Mouse (Mus musculus) kidney, postnatal 25 days (tissue): ENCODE measurements around the gene Scn3b.

Source experiments
- DNase-seq, 2 experiments: peaks; one replicate each; pipeline ENCODE4 v3.0.0; 2021; ENCODE audit warnings: mixed read lengths in 2 of 2

Gene Scn3b

DNA sequence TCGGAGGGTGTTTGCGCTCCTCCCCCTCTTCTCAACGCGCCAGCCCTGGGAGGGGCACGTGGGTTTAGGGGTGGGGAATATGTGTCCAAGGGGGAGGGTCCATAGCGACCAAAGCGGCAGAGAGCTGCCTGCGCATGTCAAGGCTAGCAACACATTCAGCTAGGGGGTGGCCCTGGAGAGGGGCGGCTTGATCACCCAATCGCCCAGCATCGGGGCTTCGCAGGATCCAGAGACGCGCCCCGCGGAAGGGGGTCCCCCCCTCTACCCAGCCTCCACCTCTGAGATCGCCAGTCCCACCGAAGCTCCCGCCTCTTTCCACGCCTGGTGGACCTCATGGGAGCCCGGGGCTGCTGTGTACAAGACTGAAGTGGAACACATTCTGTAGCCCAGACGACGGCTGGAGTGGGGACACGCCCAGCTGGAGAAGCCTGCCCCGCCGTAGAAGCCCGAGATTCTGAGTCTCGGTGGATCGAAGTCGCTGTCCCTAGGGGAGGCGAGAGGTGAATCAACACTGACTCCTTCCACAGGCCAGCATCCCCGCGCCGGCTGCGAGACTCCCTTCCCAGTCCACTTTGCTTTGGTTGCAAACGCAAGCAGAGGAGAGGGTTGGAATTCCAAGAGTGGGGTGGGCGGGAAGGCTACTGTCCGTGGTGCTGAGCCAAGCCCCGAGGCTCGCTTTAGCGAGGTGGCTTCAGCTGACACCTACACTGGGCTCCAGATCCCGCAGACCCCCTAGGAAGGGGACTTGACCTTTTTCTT is at the start of gene Scn3b:
Scn3b (plus strand) TSS at position 115 of the 759 bp plus-strand sequence.
- DNase-seq = peak; percentile 23 to 44

DNA sequence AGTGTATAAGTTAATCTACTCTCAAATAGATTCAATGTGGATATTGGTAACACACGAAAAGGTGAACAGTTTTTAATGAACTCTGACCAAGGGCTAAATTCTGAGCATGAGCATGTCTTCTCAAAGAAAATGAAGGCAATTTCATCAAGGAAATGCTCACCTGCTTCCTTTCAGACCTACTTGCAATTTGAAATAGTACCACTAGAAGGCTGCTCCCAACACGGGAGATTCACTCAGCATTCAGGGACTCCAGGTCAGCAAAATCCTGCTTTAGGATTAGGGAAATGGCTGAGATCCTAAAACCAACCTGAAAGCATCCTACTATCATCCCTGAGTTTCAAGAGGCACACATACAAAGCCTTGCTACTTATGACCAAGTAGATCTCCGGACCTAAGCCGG is 44.7 kb upstream of the Scn3b start:
- DNase-seq = no peak

DNA sequence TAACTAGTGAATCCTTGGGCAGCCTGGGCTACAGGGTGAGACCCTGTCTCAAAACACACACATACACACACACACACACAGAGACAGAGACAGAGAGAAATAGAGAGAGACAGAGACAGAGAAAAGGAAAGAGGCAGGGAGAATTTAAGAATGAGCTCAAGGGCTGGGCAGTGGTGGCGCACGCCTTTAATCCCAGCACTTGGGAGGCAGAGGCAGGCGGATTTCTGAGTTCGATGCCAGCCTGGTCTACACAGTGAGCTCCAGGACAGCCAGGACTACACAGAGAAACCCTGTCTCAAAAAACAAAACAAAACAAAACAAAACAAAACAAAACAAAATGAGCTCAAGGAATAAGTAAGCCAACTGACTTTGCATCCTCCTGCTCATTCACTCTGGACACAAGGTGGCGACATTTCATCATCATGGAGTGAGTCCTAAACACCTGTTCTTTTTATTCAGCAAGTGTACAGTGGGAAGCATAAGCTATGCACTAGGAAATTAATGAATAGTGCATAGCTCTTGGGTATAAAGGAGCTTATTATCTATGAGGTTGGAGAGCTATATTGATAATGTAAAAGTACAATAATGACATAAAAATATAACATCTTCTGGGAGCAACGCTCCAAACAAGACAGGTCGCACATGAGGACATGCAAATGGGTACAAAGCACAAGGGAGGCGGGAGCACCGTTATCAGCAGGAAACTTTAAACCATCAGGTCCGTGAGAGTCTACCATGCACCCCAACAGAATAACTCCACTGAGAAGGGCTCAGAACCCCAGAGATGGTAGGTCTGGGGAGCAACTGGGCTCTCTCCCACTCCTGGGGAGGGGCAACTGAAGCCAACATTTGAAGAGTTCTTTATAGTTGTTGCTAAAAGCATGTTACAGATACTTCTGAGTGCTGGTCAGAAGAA is 40.9 kb upstream of the Scn3b start:
- DNase-seq = peak in 1 of 2 experiments; percentile 69

DNA sequence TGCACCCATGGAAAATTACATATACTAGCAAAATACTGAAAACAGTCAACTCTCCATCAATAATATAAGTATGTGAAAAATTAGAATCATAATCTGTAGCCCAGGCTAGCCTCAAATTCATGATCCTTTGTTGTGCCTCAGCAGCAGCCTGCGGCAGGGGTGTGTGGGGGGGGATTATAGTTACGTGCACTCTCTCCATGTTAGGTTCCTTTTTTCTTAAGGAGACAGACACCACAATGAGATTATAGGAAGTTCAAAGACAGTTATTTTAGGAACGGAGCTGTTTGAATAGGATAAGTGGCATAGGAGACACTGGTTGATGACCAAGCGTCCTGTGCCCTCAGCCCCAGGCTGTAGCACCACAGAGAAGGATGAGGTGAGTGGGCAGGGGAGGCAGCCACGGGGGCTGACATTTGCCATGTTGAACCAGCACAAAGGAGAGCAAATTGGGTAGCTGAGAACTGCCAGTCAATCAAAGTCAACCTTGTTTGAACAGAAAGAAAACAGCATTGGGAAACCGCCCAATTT is 40.1 kb upstream of the Scn3b start:
- DNase-seq = no peak

DNA sequence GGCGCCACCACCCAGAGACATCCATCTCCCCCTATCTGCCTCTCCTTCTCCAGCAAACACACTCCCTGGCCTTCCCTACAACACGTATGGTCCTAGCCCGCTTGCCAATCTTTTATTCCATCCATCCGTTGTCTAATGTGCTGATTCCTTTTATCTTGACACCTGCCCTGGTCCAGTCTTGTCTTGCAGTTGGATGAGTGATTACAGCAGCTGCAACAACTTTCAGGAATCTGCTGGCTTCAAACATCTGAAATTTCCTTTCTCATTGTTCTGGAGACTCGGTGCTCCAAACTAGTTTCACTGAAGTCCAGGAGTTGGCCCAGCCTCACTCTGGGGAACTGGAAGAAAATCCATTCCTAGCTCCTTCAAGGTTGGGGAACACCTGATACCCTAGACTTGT is 39.5 kb upstream of the Scn3b start:
- DNase-seq = no peak

DNA sequence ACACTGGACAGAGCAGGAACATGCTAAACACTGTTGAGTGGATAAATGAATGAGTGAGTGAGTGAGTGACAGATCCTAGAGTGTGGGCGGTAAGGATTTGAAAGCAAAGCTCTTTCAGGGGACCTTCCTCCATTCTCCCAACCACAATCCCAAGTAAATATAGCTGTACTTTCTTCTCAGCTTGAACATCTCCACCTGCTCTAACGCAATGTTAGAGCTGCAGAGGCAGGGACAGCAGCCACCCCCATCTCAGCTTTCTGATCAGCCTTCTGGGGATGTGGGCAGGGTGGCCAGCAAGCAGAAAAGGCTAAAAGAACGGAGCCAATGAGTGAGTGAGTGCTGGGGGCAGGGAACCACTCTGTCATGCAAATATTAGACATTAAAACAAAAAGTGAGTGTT is 38.0 kb upstream of the Scn3b start:
- no peak for DNase-seq

DNA sequence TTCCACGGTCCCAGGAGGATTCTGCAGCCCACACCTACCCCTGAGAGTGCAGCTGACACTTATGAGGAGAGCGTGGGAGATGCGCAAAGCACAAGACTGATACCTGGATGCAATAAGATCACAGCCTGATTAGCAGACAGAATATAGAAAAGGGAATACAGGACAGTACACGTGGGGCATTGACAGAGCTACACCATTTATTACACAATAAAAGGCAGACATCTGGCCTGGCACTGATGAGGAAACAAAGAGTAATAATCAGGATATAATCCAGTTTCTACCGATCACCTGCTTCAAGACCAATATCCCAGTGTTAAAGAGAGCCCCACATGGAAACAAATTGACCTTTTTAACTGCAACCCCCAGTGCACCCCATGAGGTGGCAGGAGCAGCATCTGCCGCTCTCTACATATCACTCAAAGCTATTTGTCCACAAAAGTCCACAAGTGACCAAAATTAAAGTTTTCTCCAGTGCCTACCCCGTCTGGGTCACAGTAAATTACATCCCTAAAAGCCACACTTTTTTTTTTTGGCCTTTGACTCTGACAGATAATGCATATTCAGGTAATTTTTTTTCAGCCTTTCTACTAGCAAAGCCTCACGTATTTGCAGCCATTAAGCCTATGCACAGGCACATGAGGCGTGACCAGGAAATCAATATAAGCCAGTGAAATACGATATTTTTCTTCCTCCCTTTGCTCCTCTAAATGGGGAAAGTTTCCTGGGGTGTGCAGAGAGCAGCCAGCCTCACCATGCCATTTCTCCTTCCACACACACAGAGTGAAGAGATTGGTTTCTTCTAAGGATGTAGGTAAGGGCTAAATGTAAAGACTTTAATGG is 34.6 kb upstream of the Scn3b start:
- DNase-seq = no peak

DNA sequence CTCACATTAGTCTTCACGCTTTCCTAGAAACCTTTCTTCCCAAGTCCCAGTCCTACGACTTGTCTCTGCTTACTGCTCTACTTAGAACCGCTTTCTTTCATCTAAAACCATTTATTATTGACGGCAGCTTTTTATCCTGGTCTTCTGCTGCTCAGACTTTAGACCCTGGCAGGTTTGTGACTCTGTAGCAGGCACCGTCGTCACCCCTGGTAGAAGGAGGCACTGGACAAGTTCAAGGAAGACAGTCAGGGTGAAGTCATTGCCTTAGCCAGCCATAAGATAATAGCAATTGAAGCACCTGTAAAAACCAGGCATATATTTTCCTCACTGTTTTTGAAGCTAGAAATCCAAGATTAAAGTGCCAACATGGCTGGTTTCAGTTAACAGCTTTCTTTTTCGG is 33.8 kb upstream of the Scn3b start:
- no peak for DNase-seq

DNA sequence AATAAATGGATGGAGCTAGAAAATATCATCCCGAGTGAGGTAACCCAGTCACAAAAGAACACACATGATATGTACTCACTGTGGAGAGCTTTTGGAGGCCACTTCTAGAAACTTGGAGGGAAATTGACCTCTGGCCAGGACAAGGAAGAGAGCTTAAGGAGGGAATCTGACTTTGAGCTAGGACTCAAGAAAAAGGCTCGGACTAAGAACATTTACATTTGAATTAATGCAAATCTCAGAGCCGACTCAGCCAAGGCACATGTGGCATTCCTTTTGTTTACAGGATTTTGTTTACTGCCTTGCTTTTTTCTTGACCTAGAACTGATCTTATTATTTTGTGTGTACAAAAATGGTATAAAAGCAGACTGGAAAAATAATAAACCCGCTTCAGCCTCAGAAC is 29.3 kb upstream of the Scn3b start:
- no peak for DNase-seq

DNA sequence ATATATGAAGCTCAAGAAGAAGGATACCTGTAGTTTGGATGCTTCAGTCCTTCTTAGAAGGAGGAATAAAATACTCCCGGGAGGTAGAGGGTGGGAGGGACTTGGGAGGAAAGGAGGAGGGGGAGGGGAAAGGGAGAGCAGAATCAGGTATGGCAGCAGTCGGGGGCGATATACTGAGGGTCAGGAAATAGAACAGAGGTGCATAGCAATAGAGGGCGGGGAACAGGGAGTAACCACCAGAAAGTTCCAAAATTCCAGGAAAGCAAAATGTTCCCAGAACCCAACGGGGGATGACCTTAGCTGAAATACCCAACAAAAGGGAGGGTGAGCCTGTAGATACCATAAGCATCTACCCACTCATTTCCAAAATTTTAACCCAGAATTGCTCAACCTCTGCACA is 28.7 kb upstream of the Scn3b start:
- no peak for DNase-seq

DNA sequence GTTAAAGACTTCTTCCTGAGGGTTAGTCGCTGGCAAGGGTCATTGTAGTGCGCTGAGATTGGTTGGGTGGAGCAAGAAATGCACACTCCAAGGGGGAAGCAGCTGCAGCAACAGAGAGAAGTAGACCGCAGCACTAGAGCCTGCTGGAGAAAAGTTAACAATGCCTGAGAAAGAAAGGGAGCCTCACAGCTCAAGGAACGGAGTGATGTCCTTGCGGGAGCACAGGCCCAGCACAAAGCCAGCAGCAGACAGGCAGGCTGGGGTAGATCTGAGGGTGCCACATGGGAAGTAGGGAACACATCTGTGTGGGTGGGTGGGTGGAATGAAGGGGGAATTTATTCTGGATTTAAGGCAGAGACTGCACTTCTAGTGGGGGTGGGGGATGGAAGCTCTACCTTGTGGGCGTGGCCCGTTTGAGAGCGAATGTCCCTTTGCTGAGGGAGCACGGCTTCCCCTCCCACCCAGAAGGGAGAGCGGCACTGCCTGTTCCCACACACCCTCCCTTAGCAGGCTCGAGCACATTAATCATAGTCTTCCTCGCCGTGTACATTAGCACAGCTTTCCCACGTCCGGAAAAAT is 27.7 kb upstream of the Scn3b start:
- DNase-seq = peak; percentile 41 to 65

DNA sequence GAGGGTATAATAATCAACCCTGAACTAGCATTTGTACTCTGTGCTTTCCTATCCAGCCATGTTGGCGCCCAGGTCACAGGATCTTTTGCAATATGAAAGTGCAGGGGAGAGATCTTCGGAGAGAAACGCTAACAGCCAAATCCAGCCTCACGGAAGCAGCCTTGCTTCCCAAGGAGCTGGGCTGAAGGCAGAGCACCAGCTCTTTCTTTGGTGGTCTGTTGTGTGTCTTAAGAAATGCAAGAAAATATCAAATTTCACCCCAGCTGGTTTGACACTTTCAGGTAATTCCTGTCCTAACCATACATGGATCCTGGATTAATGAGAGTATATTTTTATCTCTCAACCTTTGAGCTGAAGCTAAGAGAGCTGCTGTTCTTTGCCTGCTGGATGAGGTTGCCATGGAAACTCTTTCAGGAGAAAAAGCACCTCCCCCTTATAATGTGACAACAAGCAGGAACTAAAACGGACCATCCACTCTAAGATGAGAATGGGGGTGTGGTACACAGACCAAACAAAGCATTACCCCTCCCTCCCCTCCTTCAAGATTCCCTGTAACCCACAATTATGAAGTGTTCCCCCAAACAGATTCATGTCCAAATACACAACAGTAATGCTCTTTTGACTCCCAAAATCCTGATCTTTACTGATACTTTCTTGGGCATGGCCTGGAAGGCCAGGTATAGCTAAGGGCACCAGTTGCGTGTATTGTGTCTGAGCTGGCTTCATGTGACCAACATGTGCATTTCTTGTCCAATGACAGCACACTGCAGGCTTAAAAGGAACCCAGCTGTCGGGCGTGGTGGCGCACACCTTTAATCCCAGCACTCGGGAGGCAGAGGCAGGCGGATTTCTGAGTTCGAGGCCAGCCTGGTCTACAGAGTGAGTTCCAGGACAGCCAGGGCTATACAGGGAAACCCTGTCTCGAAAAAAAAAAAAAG is 26.8 kb upstream of the Scn3b start:
- DNase-seq = peak in 1 of 2 experiments; percentile 4

DNA sequence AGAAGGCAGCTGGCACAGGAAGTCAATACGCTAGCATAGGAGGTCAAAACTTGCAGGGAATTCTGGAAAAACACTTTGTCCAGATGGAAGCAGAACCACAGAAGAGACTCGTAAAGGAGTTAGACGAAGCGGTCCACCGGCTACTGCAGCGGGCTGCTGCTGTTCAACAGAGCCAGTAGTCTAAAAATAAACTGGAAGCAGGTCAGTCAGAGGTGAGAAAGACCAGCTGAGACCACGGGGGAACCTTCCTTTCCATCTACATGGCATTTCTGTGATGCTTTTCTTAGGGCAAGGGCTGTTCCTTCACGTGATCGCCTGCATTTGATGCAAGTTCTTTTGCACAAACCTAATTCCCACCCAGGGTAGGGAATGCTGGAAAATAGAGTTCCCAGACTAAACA is 23.6 kb upstream of the Scn3b start:
- DNase-seq = no peak

DNA sequence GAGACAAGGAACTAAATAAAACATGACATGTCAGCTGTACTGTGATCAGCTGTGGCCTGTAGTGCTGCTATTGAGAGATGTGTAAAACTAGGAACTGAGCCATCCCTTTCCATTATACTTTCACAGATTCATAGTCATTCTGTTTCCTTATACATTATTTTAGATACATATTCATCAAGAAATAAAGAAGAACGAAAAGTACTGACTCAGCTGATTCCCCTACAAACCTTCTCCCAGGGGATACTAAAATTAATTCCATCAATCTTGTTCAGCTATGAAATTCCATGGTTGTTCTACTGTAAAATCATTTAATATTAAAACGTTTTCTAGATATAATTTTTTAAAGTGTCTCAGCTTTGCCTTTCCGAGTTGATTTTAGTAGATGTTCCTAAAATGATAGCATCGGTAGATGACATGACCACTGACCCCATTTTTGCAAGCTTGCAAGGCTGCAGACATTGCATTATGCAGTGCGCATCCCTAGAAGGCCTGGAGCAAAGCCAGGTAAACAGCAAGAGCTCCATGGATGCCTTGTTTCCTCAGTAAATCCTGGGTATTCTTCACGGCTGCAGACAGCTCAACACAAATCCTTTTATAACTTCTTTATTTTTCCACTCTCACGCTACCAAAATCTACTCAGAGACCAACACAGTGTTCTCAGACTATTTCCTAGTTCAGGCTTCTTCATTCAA is 22.9 kb upstream of the Scn3b start:
- DNase-seq = no peak

DNA sequence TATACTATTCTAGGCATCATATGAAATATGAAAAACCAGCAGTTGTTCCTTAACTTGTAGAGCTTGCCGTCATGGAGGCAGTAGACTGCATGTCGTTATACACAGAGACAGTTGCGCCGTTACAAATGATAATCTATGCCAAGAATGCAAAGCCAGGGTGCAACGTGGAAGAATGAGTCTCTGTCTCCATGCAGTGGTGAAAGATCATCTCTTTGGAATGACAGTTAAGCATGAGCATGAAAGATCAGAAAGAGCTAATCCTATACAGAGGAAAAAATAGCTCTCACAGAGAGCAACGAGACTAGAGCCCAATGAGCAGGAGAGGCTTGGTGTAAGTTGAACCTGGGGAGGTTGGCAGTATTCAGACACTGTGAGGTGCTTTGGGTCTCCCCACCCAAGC is 22.3 kb upstream of the Scn3b start:
- no peak for DNase-seq

DNA sequence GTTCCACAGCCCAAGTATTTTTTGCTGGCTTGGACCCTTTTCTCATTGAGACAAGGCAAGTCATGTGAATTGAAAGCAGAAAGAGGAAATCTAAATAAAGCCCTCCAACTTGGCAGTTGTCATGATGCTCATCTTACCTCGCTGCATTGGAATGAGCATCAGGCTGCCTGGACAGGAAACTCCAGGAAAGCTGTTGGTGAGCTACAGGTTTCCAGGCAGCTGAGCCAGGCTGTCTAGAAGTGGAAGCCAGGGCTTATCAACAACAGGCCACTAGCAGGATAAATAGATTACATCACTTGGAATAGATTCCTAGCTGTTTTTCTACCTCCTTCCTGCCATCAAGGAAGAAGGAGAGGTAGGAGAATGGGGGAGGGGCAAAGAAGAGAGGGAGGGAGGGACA is 19.9 kb upstream of the Scn3b start:
- no peak for DNase-seq

DNA sequence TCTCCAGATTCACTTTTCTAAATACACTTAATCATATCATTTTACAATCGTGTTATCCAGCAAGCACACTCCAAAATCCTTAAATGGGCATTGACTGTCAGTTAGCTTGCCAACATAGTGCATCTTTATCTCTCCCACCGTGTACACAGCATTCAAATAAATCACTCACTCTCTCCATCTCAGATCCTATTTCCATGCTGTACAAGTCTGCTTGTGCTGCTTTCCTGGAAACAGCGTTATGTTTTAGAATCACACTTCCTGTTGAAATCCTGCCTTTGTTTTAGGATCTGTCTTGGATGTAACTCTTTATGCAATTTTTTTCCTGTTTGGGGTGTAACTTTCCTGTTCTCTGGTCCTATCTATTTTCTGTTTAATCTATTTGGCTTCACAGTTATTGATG is 16.6 kb upstream of the Scn3b start:
- DNase-seq = no peak

DNA sequence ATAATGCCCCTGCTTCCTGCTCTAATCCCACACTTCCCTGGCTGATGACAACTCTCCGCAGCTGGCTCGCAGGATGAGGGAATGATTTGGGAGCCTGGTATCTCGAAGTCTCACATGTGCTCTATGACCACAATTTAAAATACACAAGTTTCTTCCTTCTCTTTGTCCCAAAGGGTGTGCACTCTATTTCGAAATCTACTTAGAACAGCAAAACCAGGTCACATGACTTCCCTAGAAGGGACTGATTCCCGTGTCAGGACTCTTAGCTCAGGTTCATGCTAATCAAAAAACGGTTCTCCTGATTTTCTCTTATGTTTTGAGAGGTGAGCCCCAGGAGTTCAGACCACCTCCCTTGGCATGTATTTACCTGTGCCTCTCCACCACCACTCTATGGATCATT is 5.1 kb upstream of the Scn3b start:
- DNase-seq = no peak

DNA sequence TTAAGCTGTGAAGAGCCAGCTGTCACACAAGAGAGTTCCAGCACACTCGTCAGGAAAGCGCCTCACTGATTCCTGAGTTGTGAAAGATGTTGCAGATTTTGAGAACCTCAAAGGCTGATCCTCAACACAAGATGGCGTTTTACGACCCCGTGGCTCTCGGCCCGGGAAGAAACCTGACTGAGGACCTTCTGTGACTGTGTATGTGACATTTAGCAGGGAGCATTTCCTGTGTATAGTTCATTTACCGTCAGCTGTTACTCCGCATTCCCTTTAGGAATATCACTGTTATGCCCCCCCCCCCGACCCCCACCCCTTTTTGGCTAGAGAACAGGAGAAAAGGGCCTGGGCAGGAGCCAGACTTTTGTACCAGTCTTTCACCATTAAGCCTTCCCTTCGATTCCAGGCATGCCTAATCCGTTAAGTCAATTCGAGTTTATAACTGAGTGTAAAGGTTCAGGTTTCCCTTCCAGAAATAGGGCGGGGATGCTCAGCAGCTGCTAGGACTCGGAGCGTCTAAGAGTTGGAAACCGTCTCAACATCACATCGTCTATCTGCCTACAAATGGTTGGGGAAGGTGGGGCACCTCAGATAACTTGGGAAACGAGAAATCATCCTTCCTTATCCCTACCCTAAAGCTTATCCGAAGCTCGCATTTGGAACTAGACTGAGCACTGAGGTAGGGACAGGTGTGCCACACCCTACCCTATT is 823 bp upstream of the Scn3b start:
- DNase-seq = no peak

DNA sequence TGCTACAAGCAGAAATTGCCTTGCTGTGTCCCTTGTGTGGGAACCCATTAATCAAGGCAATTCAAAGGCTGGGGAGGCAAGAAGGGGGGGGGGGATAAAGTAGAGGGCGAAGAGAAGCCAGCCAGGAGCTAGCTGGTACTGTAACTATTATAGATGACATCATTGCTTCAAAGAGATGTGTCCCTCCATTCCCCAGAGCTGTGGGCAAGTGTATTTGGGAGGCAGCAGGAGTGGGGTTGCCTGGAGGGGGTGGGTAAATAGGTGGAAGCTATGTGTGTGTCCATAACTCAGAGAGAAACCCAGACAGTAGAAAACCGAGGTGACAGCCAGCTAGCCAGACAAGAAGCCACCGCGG is 292 bp upstream of the Scn3b start:
- no peak for DNase-seq
